Mouse (Mus musculus) hindlimb bud, embryonic 11.5 days (tissue): ENCODE measurements around the gene Iqgap1.

ENCODE experiments used
- DNase-seq: peaks from one replicate; pipeline ENCODE4 v3.0.0-alpha.2; 2012; ENCODE audit warnings: low read depth, low spot score; ENCODE audit errors: extremely low spot score

Gene Iqgap1

GRCm38 (mm10) chr7:80825843-80826403 is at the start of gene Iqgap1:
TSS of gene Iqgap1 (minus strand) at chr7:80825974.
- DNase-seq: no peak

GRCm38 (mm10) chr7:80873631-80874030 is 47.9 kb upstream of the Iqgap1 start:
- no peak for DNase-seq

- DNase-seq: no peak
Observed at GRCm38 (mm10) chr7:80873038-80873437, 47.3 kb upstream of the Iqgap1 start.

GRCm38 (mm10) chr7:80868686-80869085 is 42.9 kb upstream of the Iqgap1 start:
- DNase-seq: no peak

- no peak for DNase-seq
Observed at GRCm38 (mm10) chr7:80866514-80867147, 40.9 kb upstream of the Iqgap1 start.

GRCm38 (mm10) chr7:80865521-80865920 is 39.7 kb upstream of the Iqgap1 start:
- DNase-seq: no peak

GRCm38 (mm10) chr7:80864831-80865230 is 39.1 kb upstream of the Iqgap1 start:
- DNase-seq: no peak

GRCm38 (mm10) chr7:80864151-80864550 is 38.4 kb upstream of the Iqgap1 start:
- DNase-seq: no peak

- no peak for DNase-seq
Observed at GRCm38 (mm10) chr7:80863520-80863919, 37.7 kb upstream of the Iqgap1 start.

- DNase-seq: no peak
Observed at GRCm38 (mm10) chr7:80862475-80862874, 36.7 kb upstream of the Iqgap1 start.

- peak; percentile 93 for DNase-seq
Observed at GRCm38 (mm10) chr7:80860729-80861274, 35.0 kb upstream of the Iqgap1 start, which contains the start of gene Zscan2. TSS of gene Zscan2 (plus strand) at chr7:80860920.

GRCm38 (mm10) chr7:80860227-80860626 is 34.5 kb upstream of the Iqgap1 start:
- DNase-seq: peak; percentile 47

- peak; percentile 42 for DNase-seq
Observed at GRCm38 (mm10) chr7:80857181-80857580, 31.4 kb upstream of the Iqgap1 start.

- DNase-seq: no peak
Observed at GRCm38 (mm10) chr7:80855316-80855715, 29.5 kb upstream of the Iqgap1 start.

GRCm38 (mm10) chr7:80853218-80853617 is 27.4 kb upstream of the Iqgap1 start:
- no peak for DNase-seq

GRCm38 (mm10) chr7:80850520-80850919 is 24.7 kb upstream of the Iqgap1 start:
- DNase-seq: no peak

- peak; percentile 53 for DNase-seq
Observed at GRCm38 (mm10) chr7:80849710-80850109, 23.9 kb upstream of the Iqgap1 start.

GRCm38 (mm10) chr7:80849267-80849666 is 23.5 kb upstream of the Iqgap1 start:
- no peak for DNase-seq

- DNase-seq: no peak
Observed at GRCm38 (mm10) chr7:80846709-80847108, 20.9 kb upstream of the Iqgap1 start.

GRCm38 (mm10) chr7:80846280-80846678 is 20.5 kb upstream of the Iqgap1 start:
- DNase-seq: no peak

GRCm38 (mm10) chr7:80845621-80846279 is 20.0 kb upstream of the Iqgap1 start:
- no peak for DNase-seq

- DNase-seq: no peak
Observed at GRCm38 (mm10) chr7:80844691-80845090, 18.9 kb upstream of the Iqgap1 start.
